7 mouse cellular contexts compared by ENCODE assay signal in the genomic region with DNA sequence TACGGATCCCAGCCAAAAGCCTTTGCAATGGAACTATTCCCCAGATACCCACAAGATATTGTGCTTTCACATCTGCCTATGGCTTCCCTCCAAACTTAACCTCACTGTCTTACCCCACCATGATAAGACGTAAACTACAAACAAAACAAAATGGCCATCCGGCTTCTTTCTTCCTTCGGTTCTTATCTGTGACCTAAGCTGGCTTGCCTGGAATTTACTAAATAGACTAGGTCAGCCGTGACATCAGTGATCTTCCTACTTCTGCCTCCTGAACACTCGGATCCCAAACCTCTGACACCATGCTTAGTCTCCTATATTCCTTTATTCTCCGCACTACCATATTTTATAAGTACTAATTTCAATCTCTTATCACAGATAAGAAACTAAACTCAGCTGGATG. TPM values are rescaled to one million over a fixed set of nuclear protein-coding genes. Genes with fewer than 3 reads are reported as not detected.
A peak's percentile ranks its signal among the peaks of the same experiment; 100 is the strongest.
DNase-seq lines count a peak whose midpoint lies in the region; ATAC-seq lines count a peak whose summit lies in the region.

No protein-coding gene starts in this region.

- peaks cover 32% of the 10 kb centered on the region for H3K4me1 ChIP-seq in liver, embryonic 11.5 days (replicated peaks; ENCODE audit: control insufficient read depth, insufficient read depth, low read length)
- H3K4me1 ChIP-seq in embryonic facial prominence, embryonic 14.5 days (ENCODE audit: control insufficient read depth, insufficient read depth, low read length), result peaks cover 23% of the 10 kb centered on the region
- peaks cover 28% of the 10 kb centered on the region for H3K4me1 ChIP-seq in limb, embryonic 12.5 days (replicated peaks)
- H3K4me1 ChIP-seq in neural tube, embryonic 14.5 days (ENCODE audit: control insufficient read depth, insufficient read depth, low read length), result peaks cover 22% of the 10 kb centered on the region

- H3K27ac ChIP-seq in liver, embryonic 11.5 days (ENCODE audit: low read depth, low read length), result peak overlapping the region; percentile 13; the same call in 1 of the 2 replicates
- no peak overlapping the region for H3K27ac ChIP-seq in embryonic facial prominence, embryonic 14.5 days (replicated peaks; ENCODE audit: low read depth, low read length)
- no peak overlapping the region for H3K27ac ChIP-seq in limb, embryonic 12.5 days
- no peak overlapping the region for H3K27ac ChIP-seq in neural tube, embryonic 14.5 days (ENCODE audit: low read depth, low read length)

- DNase-seq in liver, embryonic 11.5 days (ENCODE audit: low spot score), result no peak
- no peak for DNase-seq in liver
- no peak for DNase-seq in embryonic facial prominence, embryonic 14.5 days (ENCODE audit: low spot score)
- no peak for DNase-seq in spleen, postnatal 10 days (ENCODE audit: low spot score in 2 of 2)

- H3K27me3 ChIP-seq in liver, embryonic 11.5 days (replicated peaks; ENCODE audit: control insufficient read depth, insufficient read depth, low read length), result no peaks in the 10 kb centered on the region
- no peaks in the 10 kb centered on the region for H3K27me3 ChIP-seq in embryonic facial prominence, embryonic 14.5 days (replicated peaks; ENCODE audit: control insufficient read depth, insufficient read depth, low read length)
- H3K27me3 ChIP-seq in limb, embryonic 12.5 days, result no peaks in the 10 kb centered on the region
- H3K27me3 ChIP-seq in neural tube, embryonic 14.5 days (ENCODE audit: control insufficient read depth, insufficient read depth, low read length), result no peaks in the 10 kb centered on the region

- H3K4me3 ChIP-seq in liver, embryonic 11.5 days (ENCODE audit: low read depth, low read length), result peak overlapping the region; percentile 84
- 0 out of 2 replicates have a peak overlapping the region, but pooled peaks have one; percentile 70 for H3K4me3 ChIP-seq in embryonic facial prominence, embryonic 14.5 days (ENCODE audit: low read depth, low read length)
- H3K4me3 ChIP-seq in limb, embryonic 12.5 days (replicated peaks), result no peak overlapping the region; the same call in 1 of the 2 replicates
- H3K4me3 ChIP-seq in neural tube, embryonic 14.5 days (ENCODE audit: low read depth, low read length), result no peak overlapping the region

- H3K36me3 ChIP-seq in liver, embryonic 11.5 days (ENCODE audit: control insufficient read depth, insufficient read depth, low read length), result peaks cover 23% of the 10 kb centered on the region
- peaks cover 23% of the 10 kb centered on the region for H3K36me3 ChIP-seq in embryonic facial prominence, embryonic 14.5 days (ENCODE audit: control insufficient read depth, insufficient read depth, low read length)
- H3K36me3 ChIP-seq in limb, embryonic 12.5 days, result peaks cover 21% of the 10 kb centered on the region
- peaks cover 16% of the 10 kb centered on the region for H3K36me3 ChIP-seq in neural tube, embryonic 14.5 days (ENCODE audit: control insufficient read depth, insufficient read depth, low read length)

- H3K9me3 ChIP-seq in liver, embryonic 11.5 days (ENCODE audit: control insufficient read depth, low read length), result no peaks in the 10 kb centered on the region
- no peaks in the 10 kb centered on the region for H3K9me3 ChIP-seq in embryonic facial prominence, embryonic 14.5 days (ENCODE audit: control insufficient read depth, low read length)
- no peaks in the 10 kb centered on the region for H3K9me3 ChIP-seq in limb, embryonic 12.5 days
- H3K9me3 ChIP-seq in neural tube, embryonic 14.5 days (ENCODE audit: control insufficient read depth, low read length), result no peaks in the 10 kb centered on the region

- no peak for ATAC-seq in liver, embryonic 11.5 days (replicated peaks; ENCODE audit: low FRiP score)
- ATAC-seq in embryonic facial prominence, embryonic 14.5 days (ENCODE audit: low read depth), result no peak
- ATAC-seq in limb, embryonic 12.5 days (ENCODE audit: insufficient number of reproducible peaks, insufficient read depth, low FRiP score, low TSS enrichment, low read depth), result no peak
- no peak for ATAC-seq in neural tube, embryonic 14.5 days (ENCODE audit: low read depth)
- ATAC-seq in monocyte, adult 5-6 weeks (replicated peaks; ENCODE audit: insufficient number of reproducible peaks, low FRiP score, low TSS enrichment, poor library complexity, severe bottlenecking), result no peak

- peak overlapping the region; percentile 90 for H3K4me2 ChIP-seq in liver, embryonic 11.5 days
- peak overlapping the region; percentile 94 for H3K4me2 ChIP-seq in embryonic facial prominence, embryonic 14.5 days (ENCODE audit: low read depth, low read length)
- peak overlapping the region; percentile 91 for H3K4me2 ChIP-seq in limb, embryonic 12.5 days
- peak overlapping the region; percentile 87; the same call in 1 of the 2 replicates for H3K4me2 ChIP-seq in neural tube, embryonic 14.5 days (ENCODE audit: low read depth, low read length)

- WGBS in liver, embryonic 11.5 days, result 49% methylated on average over 7 of the region's 7 CpGs
- WGBS in embryonic facial prominence, embryonic 14.5 days, result 85% methylated on average over 7 of the region's 7 CpGs
- WGBS in limb, embryonic 12.5 days, result 88% methylated on average over 7 of the region's 7 CpGs
- 87% methylated on average over 7 of the region's 7 CpGs for WGBS in neural tube, embryonic 14.5 days

- peak overlapping the region; percentile 51 for H3K9ac ChIP-seq in liver, embryonic 11.5 days (ENCODE audit: low read depth, low read length)
- H3K9ac ChIP-seq in embryonic facial prominence, embryonic 14.5 days (ENCODE audit: low read depth, low read length), result peak overlapping the region; percentile 93; the same call in 1 of the 2 replicates
- H3K9ac ChIP-seq in limb, embryonic 12.5 days (replicated peaks), result peak overlapping the region; percentile 1; the same call in 1 of the 2 replicates
- no peak overlapping the region for H3K9ac ChIP-seq in neural tube, embryonic 14.5 days (replicated peaks; ENCODE audit: low read depth, low read length)

RNA-seq across cellular contexts. Expression of a gene that starts 1.8 kb away (rescaled TPM):
- 1,154 and 1,248 TPM in 2 replicates for polyA plus RNA-seq in liver, embryonic 11.5 days (2014; fragmentation: Nextera tagmentation; extraction: Ambion mirVana)
- polyA plus RNA-seq in embryonic facial prominence, embryonic 14.5 days (2014; fragmentation: Nextera tagmentation; extraction: Ambion mirVana), result 912 and 926 TPM in 2 replicates
- 646 and 685 TPM in 2 replicates for polyA plus RNA-seq in limb, embryonic 12.5 days (2016; fragmentation: Nextera tagmentation; extraction: Ambion mirVana)
- polyA plus RNA-seq in neural tube, embryonic 14.5 days (2014; fragmentation: Nextera tagmentation; extraction: Ambion mirVana), result 400 and 442 TPM in 2 replicates
- total RNA-seq in monocyte, adult 5-6 weeks (2017), result 995 to 1,435 TPM (median 1,367 TPM) in 3 replicates

RNA-seq across cellular contexts. Expression of a gene that starts 18.8 kb away (rescaled TPM):
- polyA plus RNA-seq in liver, embryonic 11.5 days (2014; fragmentation: Nextera tagmentation; extraction: Ambion mirVana), result 3.5 and 4.5 TPM in 2 replicates
- 5.2 and 5.3 TPM in 2 replicates for polyA plus RNA-seq in embryonic facial prominence, embryonic 14.5 days (2014; fragmentation: Nextera tagmentation; extraction: Ambion mirVana)
- 6.0 and 7.3 TPM in 2 replicates for polyA plus RNA-seq in limb, embryonic 12.5 days (2016; fragmentation: Nextera tagmentation; extraction: Ambion mirVana)
- polyA plus RNA-seq in neural tube, embryonic 14.5 days (2014; fragmentation: Nextera tagmentation; extraction: Ambion mirVana), result 5.1 and 5.6 TPM in 2 replicates
- total RNA-seq in monocyte, adult 5-6 weeks (2017), result 52.9 to 85.7 TPM (median 59.4 TPM) in 3 replicates

RNA-seq across cellular contexts. Expression of a gene that starts 27.6 kb away (rescaled TPM):
- 0.18 and 0.38 TPM in 2 replicates for polyA plus RNA-seq in liver, embryonic 11.5 days (2014; fragmentation: Nextera tagmentation; extraction: Ambion mirVana)
- polyA plus RNA-seq in embryonic facial prominence, embryonic 14.5 days (2014; fragmentation: Nextera tagmentation; extraction: Ambion mirVana), result 1.3 TPM in 2 replicates
- polyA plus RNA-seq in limb, embryonic 12.5 days (2016; fragmentation: Nextera tagmentation; extraction: Ambion mirVana), result 0.34 and 1.3 TPM in 2 replicates
- 1.5 and 2.0 TPM in 2 replicates for polyA plus RNA-seq in neural tube, embryonic 14.5 days (2014; fragmentation: Nextera tagmentation; extraction: Ambion mirVana)
- total RNA-seq in monocyte, adult 5-6 weeks (2017), result 9.4 to 15.9 TPM (median 15.5 TPM) in 3 replicates

RNA-seq across cellular contexts. Expression of a gene that starts 28.1 kb away (rescaled TPM):
- polyA plus RNA-seq in liver, embryonic 11.5 days (2014; fragmentation: Nextera tagmentation; extraction: Ambion mirVana), result 6.2 and 7.6 TPM in 2 replicates
- 3.4 and 4.6 TPM in 2 replicates for polyA plus RNA-seq in embryonic facial prominence, embryonic 14.5 days (2014; fragmentation: Nextera tagmentation; extraction: Ambion mirVana)
- 4.2 and 13.6 TPM in 2 replicates for polyA plus RNA-seq in limb, embryonic 12.5 days (2016; fragmentation: Nextera tagmentation; extraction: Ambion mirVana)
- polyA plus RNA-seq in neural tube, embryonic 14.5 days (2014; fragmentation: Nextera tagmentation; extraction: Ambion mirVana), result 3.0 TPM in 2 replicates
- 7.5 to 29.4 TPM (median 12.2 TPM) in 3 replicates for total RNA-seq in monocyte, adult 5-6 weeks (2017)

Comparison
In these comparisons a context has a peak if more than half of its experiments do, and no peak if none do; other contexts are left out.
1. H3K4me3 ChIP-seq: peak in liver, embryonic 11.5 days (single experiment) and embryonic facial prominence, embryonic 14.5 days (single experiment); none in limb, embryonic 12.5 days (single experiment) and neural tube, embryonic 14.5 days (single experiment).
2. Peak in every context shown above with its lines, with median percentiles within 50 percentile points of each other: H3K4me2 ChIP-seq.